Mouse (Mus musculus): ENCODE results near the gene Gm49486.

The Gm49486 gene

GRCm38 (mm10) chr15:79270317-79271123 lies 41.3 kb downstream of the Gm49486 start:
- peak in 1 of 2 experiments; percentile 40 for DNase-seq (ENCODE audit: low spot score in 2 of 2)

GRCm38 (mm10) chr15:79271124-79271746 lies 42.0 kb downstream of the Gm49486 start:
- peak in 1 of 2 experiments; percentile 48 for DNase-seq (ENCODE audit: low spot score in 2 of 2)

GRCm38 (mm10) chr15:79273020-79273419 lies 43.8 kb downstream of the Gm49486 start:
- no peak for DNase-seq (ENCODE audit: low spot score in 2 of 2)

- no peak for DNase-seq (ENCODE audit: low spot score in 2 of 2)
These were observed 48.5 kb downstream of the Gm49486 start for GRCm38 (mm10) chr15:79277728-79278127.

GRCm38 (mm10) chr15:79280209-79280608 lies 51.0 kb downstream of the Gm49486 start:
- DNase-seq (ENCODE audit: low spot score in 2 of 2) = no peak

- no peak for DNase-seq (ENCODE audit: low spot score in 2 of 2)
These were observed 51.7 kb downstream of the Gm49486 start for GRCm38 (mm10) chr15:79280850-79281249.

GRCm38 (mm10) chr15:79281389-79281788 lies 52.2 kb downstream of the Gm49486 start:
- DNase-seq (ENCODE audit: low spot score in 2 of 2) = no peak

GRCm38 (mm10) chr15:79282434-79282833 lies 53.2 kb downstream of the Gm49486 start:
- no peak for DNase-seq (ENCODE audit: low spot score in 2 of 2)

GRCm38 (mm10) chr15:79283371-79283770 lies 54.2 kb downstream of the Gm49486 start:
- no peak for DNase-seq (ENCODE audit: low spot score in 2 of 2)

- DNase-seq (ENCODE audit: low spot score in 2 of 2) = no peak
These were observed 56.2 kb downstream of the Gm49486 start, which contains the start of gene Baiap2l2 for GRCm38 (mm10) chr15:79285399-79285798. TSS of gene Baiap2l2 (minus strand) at chr15:79285537.

- no peak for DNase-seq (ENCODE audit: low spot score in 2 of 2)
These were observed 57.0 kb downstream of the Gm49486 start for GRCm38 (mm10) chr15:79286141-79286540.

- no peak for DNase-seq (ENCODE audit: low spot score in 2 of 2)
These were observed 57.9 kb downstream of the Gm49486 start for GRCm38 (mm10) chr15:79287091-79287490.

- no peak for DNase-seq (ENCODE audit: low spot score in 2 of 2)
These were observed 59.2 kb downstream of the Gm49486 start for GRCm38 (mm10) chr15:79288387-79288786.

GRCm38 (mm10) chr15:79289441-79289840 lies 60.2 kb downstream of the Gm49486 start:
- no peak for DNase-seq (ENCODE audit: low spot score in 2 of 2)

GRCm38 (mm10) chr15:79290340-79290739 lies 61.1 kb downstream of the Gm49486 start:
- DNase-seq (ENCODE audit: low spot score in 2 of 2) = no peak

GRCm38 (mm10) chr15:79292779-79293178 lies 63.6 kb downstream of the Gm49486 start:
- DNase-seq (ENCODE audit: low spot score in 2 of 2) = no peak

- DNase-seq (ENCODE audit: low spot score in 2 of 2) = no peak
These were observed 69.4 kb downstream of the Gm49486 start for GRCm38 (mm10) chr15:79298553-79298952.

GRCm38 (mm10) chr15:79299563-79300155 lies 70.5 kb downstream of the Gm49486 start:
- no peak for DNase-seq (ENCODE audit: low spot score in 2 of 2)

GRCm38 (mm10) chr15:79303725-79304124 lies 74.5 kb downstream of the Gm49486 start:
- peak in 1 of 2 experiments; percentile 28 for DNase-seq (ENCODE audit: low spot score in 2 of 2)

GRCm38 (mm10) chr15:79304832-79305231 lies 75.6 kb downstream of the Gm49486 start:
- no peak for DNase-seq (ENCODE audit: low spot score in 2 of 2)

GRCm38 (mm10) chr15:79306043-79306637 lies 76.9 kb downstream of the Gm49486 start:
- no peak for DNase-seq (ENCODE audit: low spot score in 2 of 2)
